Mouse (Mus musculus): ENCODE measurements around the gene Gosr2. TPM values are rescaled to one million over a fixed set of nuclear protein-coding genes. Genes with fewer than 3 reads are reported as not detected.

Gosr2 gene
- total and polyA plus RNA-seq, 3 experiments: 33.2 to 49.7 (median 37.8) TPM

GRCm38 (mm10) chr11:103698226-103698625 is 528 bp upstream of the Gosr2 start:
- Histone ChIP-seq H3K4me1 (ENCODE audit: control insufficient read depth, insufficient read depth, low read length) (peaks cover 2% of the 10 kb centered on the region), H3K36me3 (ENCODE audit: control insufficient read depth, insufficient read depth, low read length) (peaks cover 6% of the 10 kb centered on the region), H3K27me3 (ENCODE audit: control insufficient read depth, insufficient read depth, low read length) (no peaks in the 10 kb centered on the region)

GRCm38 (mm10) chr11:103696851-103697564 is 690 bp downstream of the Gosr2 start:
- intact Hi-C loops (cut with DNase I): no loop called here
- WGBS: under 1% methylated on average over 18 of the region's 18 CpGs
- Histone ChIP-seq H3K27me3 (ENCODE audit: control insufficient read depth, insufficient read depth, low read length) (no peaks in the 10 kb centered on the region), H3K79me2 (replicated peaks; ENCODE audit: control insufficient read depth, insufficient read depth, low read length) (peaks cover 2% of the 10 kb centered on the region; the same call in 1 of the 2 replicates), H3K36me3 (ENCODE audit: control insufficient read depth, insufficient read depth, low read length) (peaks cover 8% of the 10 kb centered on the region), H3K4me3 (peak overlapping the region; percentile 65), H3K4me1 (ENCODE audit: control insufficient read depth, insufficient read depth, low read length) (peaks cover 2% of the 10 kb centered on the region), H3K9ac (ENCODE audit: low read depth, low read length) (peak overlapping the region; percentile 92), H3K27ac (peak overlapping the region; percentile 99)
- no peak for DNase-seq
- no peak for TF ChIP-seq EP300 (IDR thresholded peaks at IDR 0.05; ENCODE audit: insufficient read depth, low read depth, low read length)
- no peak for TF ChIP-seq POLR2A (IDR thresholded peaks at IDR 0.05; ENCODE audit: insufficient read depth, low read depth, low read length)
- no peak for TF ChIP-seq CTCF (IDR thresholded peaks at IDR 0.05)

More at GRCm38 (mm10) chr11:103698226-103698625, 528 bp upstream of the Gosr2 start:
- peak overlapping the region; percentile 99 for H3K27ac ChIP-seq
- H3K9ac ChIP-seq (ENCODE audit: low read depth, low read length): no peak overlapping the region; the same call in 1 of the 2 replicates
- TF ChIP-seq POLR2A (IDR thresholded peaks at IDR 0.05; ENCODE audit: insufficient read depth, low read depth, low read length) (no peak), CTCF (IDR thresholded peaks at IDR 0.05) (no peak), EP300 (IDR thresholded peaks at IDR 0.05; ENCODE audit: insufficient read depth, low read depth, low read length) (no peak)
- H3K4me3 ChIP-seq: peak overlapping the region; percentile 65
- peaks cover 2% of the 10 kb centered on the region; the same call in 1 of the 2 replicates for H3K79me2 ChIP-seq (replicated peaks; ENCODE audit: control insufficient read depth, insufficient read depth, low read length)
- intact Hi-C loops (cut with DNase I): no loop called here
- DNase-seq: peak in 1 of 2 experiments; percentile 17
- 40% methylated on average over 2 of the region's 2 CpGs for WGBS

GRCm38 (mm10) chr11:103693241-103693640 is 4.5 kb downstream of the Gosr2 start:
- H3K9ac ChIP-seq (ENCODE audit: low read depth, low read length): no peak overlapping the region
- peaks cover 35% of the 10 kb centered on the region for H3K36me3 ChIP-seq (ENCODE audit: control insufficient read depth, insufficient read depth, low read length)
- WGBS: 34% methylated on average over 1 of the region's 1 CpGs
- H3K27me3 ChIP-seq (ENCODE audit: control insufficient read depth, insufficient read depth, low read length): no peaks in the 10 kb centered on the region
- no peak overlapping the region for H3K27ac ChIP-seq
- intact Hi-C loops (cut with DNase I): no loop called here
- DNase-seq: no peak
- peaks cover 16% of the 10 kb centered on the region for H3K4me1 ChIP-seq (ENCODE audit: control insufficient read depth, insufficient read depth, low read length)
- H3K79me2 ChIP-seq (replicated peaks; ENCODE audit: control insufficient read depth, insufficient read depth, low read length): peaks cover 7% of the 10 kb centered on the region; the same call in 1 of the 2 replicates
- H3K4me3 ChIP-seq: no peak overlapping the region
- TF ChIP-seq CTCF (IDR thresholded peaks at IDR 0.05) (no peak), EP300 (IDR thresholded peaks at IDR 0.05; ENCODE audit: insufficient read depth, low read depth, low read length) (no peak), POLR2A (IDR thresholded peaks at IDR 0.05; ENCODE audit: insufficient read depth, low read depth, low read length) (no peak)

DNA sequence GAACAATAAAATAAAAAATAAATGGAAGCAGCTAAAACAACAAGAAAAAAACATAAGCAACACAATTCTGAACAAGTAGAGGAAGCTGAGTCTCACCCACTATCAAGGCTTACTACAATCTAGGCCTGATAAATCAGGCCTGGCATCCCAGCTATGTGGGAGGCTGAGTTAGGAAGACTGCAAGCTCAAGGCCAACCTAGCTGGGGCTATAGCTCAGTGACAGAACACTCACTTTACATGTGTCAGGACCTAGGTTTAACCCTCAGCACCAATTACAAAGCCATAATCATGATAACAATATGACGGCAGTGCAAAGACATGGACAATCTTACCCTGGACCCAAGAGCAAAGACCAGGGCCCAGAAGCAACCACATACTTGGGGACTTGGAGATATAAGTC is 6.7 kb downstream of the Gosr2 start:
- no peak overlapping the region for H3K27ac ChIP-seq
- H3K4me1 ChIP-seq (ENCODE audit: control insufficient read depth, insufficient read depth, low read length): peaks cover 16% of the 10 kb centered on the region
- DNase-seq: no peak
- H3K4me3 ChIP-seq: no peak overlapping the region
- WGBS: 83% methylated on average over 1 of the region's 1 CpGs
- H3K79me2 ChIP-seq (replicated peaks; ENCODE audit: control insufficient read depth, insufficient read depth, low read length): peaks cover 7% of the 10 kb centered on the region; the same call in 1 of the 2 replicates
- no peak overlapping the region for H3K9ac ChIP-seq (ENCODE audit: low read depth, low read length)
- no peak for TF ChIP-seq POLR2A (IDR thresholded peaks at IDR 0.05; ENCODE audit: insufficient read depth, low read depth, low read length)
- TF ChIP-seq EP300 (IDR thresholded peaks at IDR 0.05; ENCODE audit: insufficient read depth, low read depth, low read length): no peak
- TF ChIP-seq CTCF (IDR thresholded peaks at IDR 0.05): no peak
- H3K27me3 ChIP-seq (ENCODE audit: control insufficient read depth, insufficient read depth, low read length): no peaks in the 10 kb centered on the region
- H3K36me3 ChIP-seq (ENCODE audit: control insufficient read depth, insufficient read depth, low read length): peaks cover 35% of the 10 kb centered on the region
- intact Hi-C loops (cut with DNase I): no loop called here

- no peaks in the 10 kb centered on the region for H3K27me3 ChIP-seq (ENCODE audit: control insufficient read depth, insufficient read depth, low read length)
- peaks cover 32% of the 10 kb centered on the region for H3K36me3 ChIP-seq (ENCODE audit: control insufficient read depth, insufficient read depth, low read length)
- no peak overlapping the region; the same call in 1 of the 2 replicates for H3K27ac ChIP-seq
- no peak overlapping the region for H3K9ac ChIP-seq (ENCODE audit: low read depth, low read length)
- H3K4me3 ChIP-seq: no peak overlapping the region
- DNase-seq: no peak
- H3K79me2 ChIP-seq (replicated peaks; ENCODE audit: control insufficient read depth, insufficient read depth, low read length): 0 out of 2 replicates have a peak, but pooled peaks cover 5% of the 10 kb centered on the region
- 21% methylated on average over 3 of the region's 3 CpGs for WGBS
- H3K4me1 ChIP-seq (ENCODE audit: control insufficient read depth, insufficient read depth, low read length): peaks cover 15% of the 10 kb centered on the region
- intact Hi-C loops (cut with DNase I): no loop called here
- no peak for TF ChIP-seq POLR2A (IDR thresholded peaks at IDR 0.05; ENCODE audit: insufficient read depth, low read depth, low read length)
These were observed 8.7 kb downstream of the Gosr2 start for GRCm38 (mm10) chr11:103688980-103689378.
